ENCODE assay signal across 7 mouse cellular contexts in genomic region chr14:118713869-118714268, GRCm38 (mm10). TPM values are rescaled to one million over a fixed set of nuclear protein-coding genes. Genes with fewer than 3 reads are reported as not detected.
DNase-seq lines count a peak whose midpoint lies in the region; ATAC-seq and TF ChIP-seq lines count a peak whose summit lies in the region.

No protein-coding gene starts in this region.

- no peak for TF ChIP-seq CTCF in lung, postnatal 0 days (IDR thresholded peaks at IDR 0.05)

- H3K4me3 ChIP-seq in lung, postnatal 0 days (ENCODE audit: low read depth, low read length): peak overlapping the region; percentile 12; the same call in 1 of the 2 replicates
- H3K4me3 ChIP-seq in forebrain, embryonic 15.5 days: peak overlapping the region; percentile 31; the same call in 1 of the 2 replicates
- no peak overlapping the region for H3K4me3 ChIP-seq in limb, embryonic 14.5 days (replicated peaks; ENCODE audit: low read length)
- peak overlapping the region; percentile 36 for H3K4me3 ChIP-seq in stomach, embryonic 16.5 days (replicated peaks; ENCODE audit: low read length)

- peaks cover 11% of the 10 kb centered on the region; the same call in 1 of the 2 replicates for H3K4me1 ChIP-seq in lung, postnatal 0 days (ENCODE audit: insufficient read depth, low read depth, low read length)
- H3K4me1 ChIP-seq in forebrain, embryonic 15.5 days: peaks cover 11% of the 10 kb centered on the region
- peaks cover 20% of the 10 kb centered on the region for H3K4me1 ChIP-seq in limb, embryonic 14.5 days (ENCODE audit: control insufficient read depth, insufficient read depth, low read length)
- H3K4me1 ChIP-seq in stomach, embryonic 16.5 days (ENCODE audit: control insufficient read depth, insufficient read depth, low read length): peaks cover 12% of the 10 kb centered on the region

- 12% methylated on average over 8 of the region's 8 CpGs for WGBS in lung, postnatal 0 days
- WGBS in forebrain, embryonic 15.5 days: 10% methylated on average over 8 of the region's 8 CpGs
- 15% methylated on average over 8 of the region's 8 CpGs for WGBS in limb, embryonic 14.5 days
- WGBS in stomach, embryonic 16.5 days: 21% methylated on average over 8 of the region's 8 CpGs

- no peak for DNase-seq in lung, postnatal 0 days (ENCODE audit: low spot score)
- DNase-seq in lung, postnatal 10 days: no peak
- DNase-seq in limb, embryonic 14.5 days (ENCODE audit: low spot score): no peak
- no peak for DNase-seq in layer of hippocampus, adult 11-12 months (ENCODE audit: low spot score)
- DNase-seq in adrenal gland, postnatal 14 days: no peak

- peak overlapping the region; percentile 52; the same call in 1 of the 2 replicates for H3K4me2 ChIP-seq in lung, postnatal 0 days (replicated peaks; ENCODE audit: low read depth, low read length)
- peak overlapping the region; percentile 50 for H3K4me2 ChIP-seq in forebrain, embryonic 15.5 days (replicated peaks)
- H3K4me2 ChIP-seq in limb, embryonic 14.5 days (replicated peaks; ENCODE audit: low read depth, low read length, severe bottlenecking): peak overlapping the region; percentile 42
- peak overlapping the region; percentile 64 for H3K4me2 ChIP-seq in stomach, embryonic 16.5 days (ENCODE audit: low read depth, low read length)

- no peak overlapping the region for H3K27ac ChIP-seq in lung, postnatal 0 days (ENCODE audit: low read length)
- no peak overlapping the region for H3K27ac ChIP-seq in forebrain, embryonic 15.5 days (replicated peaks)
- H3K27ac ChIP-seq in limb, embryonic 14.5 days (replicated peaks; ENCODE audit: low read depth, low read length): no peak overlapping the region
- H3K27ac ChIP-seq in stomach, embryonic 16.5 days (ENCODE audit: low read length): no peak overlapping the region

- no peaks in the 10 kb centered on the region for H3K36me3 ChIP-seq in lung, postnatal 0 days (ENCODE audit: insufficient read depth, low read length)
- no peaks in the 10 kb centered on the region for H3K36me3 ChIP-seq in forebrain, embryonic 15.5 days
- H3K36me3 ChIP-seq in limb, embryonic 14.5 days (ENCODE audit: control insufficient read depth, insufficient read depth, low read length): no peaks in the 10 kb centered on the region
- H3K36me3 ChIP-seq in stomach, embryonic 16.5 days (ENCODE audit: control insufficient read depth, insufficient read depth, low read length): no peaks in the 10 kb centered on the region

- no peaks in the 10 kb centered on the region for H3K27me3 ChIP-seq in lung, postnatal 0 days (replicated peaks; ENCODE audit: insufficient read depth, low read length)
- peaks cover 7% of the 10 kb centered on the region; the same call in 1 of the 2 replicates for H3K27me3 ChIP-seq in forebrain, embryonic 15.5 days
- H3K27me3 ChIP-seq in limb, embryonic 14.5 days (ENCODE audit: control insufficient read depth, insufficient read depth, low read length): peaks cover 9% of the 10 kb centered on the region; the same call in 1 of the 2 replicates
- H3K27me3 ChIP-seq in stomach, embryonic 16.5 days (ENCODE audit: control insufficient read depth, insufficient read depth, low read length): no peaks in the 10 kb centered on the region

- no peak for ATAC-seq in lung, postnatal 0 days
- ATAC-seq in forebrain, embryonic 15.5 days (replicated peaks): no peak
- ATAC-seq in limb, embryonic 14.5 days (ENCODE audit: low FRiP score, low read depth): no peak
- no peak for ATAC-seq in stomach, embryonic 16.5 days (ENCODE audit: insufficient read depth, low FRiP score)

- no peak for TF ChIP-seq EP300 in lung, postnatal 0 days (IDR thresholded peaks at IDR 0.05)

- no peak for TF ChIP-seq POLR2A in limb, embryonic 14.5 days (IDR thresholded peaks at IDR 0.05; ENCODE audit: borderline replicate concordance, extremely low read depth, insufficient read depth, insufficient read length)

- H3K9ac ChIP-seq in lung, postnatal 0 days (replicated peaks; ENCODE audit: low read depth): no peak overlapping the region
- no peak overlapping the region for H3K9ac ChIP-seq in forebrain, embryonic 15.5 days (replicated peaks)
- H3K9ac ChIP-seq in limb, embryonic 14.5 days (ENCODE audit: low read depth, low read length, severe bottlenecking): no peak overlapping the region
- H3K9ac ChIP-seq in stomach, embryonic 16.5 days (ENCODE audit: low read length): no peak overlapping the region

- H3K9me3 ChIP-seq in lung, postnatal 0 days (ENCODE audit: low read length): no peaks in the 10 kb centered on the region
- no peaks in the 10 kb centered on the region for H3K9me3 ChIP-seq in forebrain, embryonic 15.5 days
- H3K9me3 ChIP-seq in limb, embryonic 14.5 days (ENCODE audit: control insufficient read depth, low read length): no peaks in the 10 kb centered on the region
- no peaks in the 10 kb centered on the region for H3K9me3 ChIP-seq in stomach, embryonic 16.5 days (replicated peaks; ENCODE audit: control insufficient read depth, low read length)

RNA-seq across cellular contexts. Expression of gene Abcc4, which starts 7.8 kb away (rescaled TPM):
- 1.0 and 1.2 TPM in 2 replicates for polyA plus RNA-seq in lung, postnatal 0 days (2015; fragmentation: Nextera tagmentation; extraction: Ambion mirVana)
- polyA plus RNA-seq in forebrain, embryonic 15.5 days (2015; fragmentation: Nextera tagmentation; extraction: Ambion mirVana): 0.88 and 1.2 TPM in 2 replicates
- 1.3 and 2.1 TPM in 2 replicates for polyA plus RNA-seq in limb, embryonic 14.5 days (2012; rRNA removed)
- polyA plus RNA-seq in limb, embryonic 14.5 days (2014; fragmentation: Nextera tagmentation; extraction: Ambion mirVana): 2.1 and 2.2 TPM in 2 replicates
- polyA plus RNA-seq in stomach, embryonic 16.5 days (2015; fragmentation: Nextera tagmentation; extraction: Ambion mirVana): 5.2 and 6.1 TPM in 2 replicates
- 9.4 and 10.4 TPM in 2 replicates for total RNA-seq in adrenal gland, postnatal 14 days (2021)
